Mouse (Mus musculus) lung, embryonic 16.5 days (tissue): ENCODE results near the gene Por. TPM values are rescaled to one million over a fixed set of nuclear protein-coding genes. Genes with fewer than 3 reads are reported as not detected.

Experiments
- ATAC-seq: fragments of 200-750 bp; cut with Nextera tagmentation; 2 replicates; pipeline ENCODE4 v1.8.0; 2017; ENCODE audit warnings: low read depth, mild to moderate bottlenecking, moderate library complexity
- H3K27ac ChIP-seq: fragments of 300-500 bp; sonication (generic); 2 replicates; pipeline ENCODE4 v1.5.1; 2014; ENCODE audit warnings: mild to moderate bottlenecking, control low read depth, low read length
- H3K27me3 ChIP-seq: fragments of 300-500 bp; sonication (generic); 2 replicates; pipeline ENCODE4 v1.6.1; 2014; ENCODE audit warnings: low read depth, low read length, mixed read lengths; ENCODE audit not compliant: control insufficient read depth, insufficient read depth
- H3K36me3 ChIP-seq: fragments of 300-500 bp; sonication (generic); 2 replicates; pipeline ENCODE4 v1.6.1; 2014; ENCODE audit warnings: low read length; ENCODE audit not compliant: control insufficient read depth, insufficient read depth
- H3K4me1 ChIP-seq: fragments of 300-500 bp; sonication (generic); replicated peaks from 2 replicates; pipeline ENCODE4 v1.6.1; 2014; ENCODE audit warnings: low read length, mixed read lengths; ENCODE audit not compliant: control insufficient read depth, insufficient read depth
- H3K4me2 ChIP-seq: fragments of 300-500 bp; sonication (generic); 2 replicates; pipeline ENCODE4 v1.6.1; 2014; ENCODE audit warnings: low read depth, low read length, control low read depth
- H3K4me3 ChIP-seq: fragments of 300-500 bp; sonication (generic); 2 replicates; pipeline ENCODE4 v1.5.1; 2014; ENCODE audit warnings: mild to moderate bottlenecking, low read length, control low read depth
- H3K9ac ChIP-seq: fragments of 300-500 bp; sonication (generic); 2 replicates; pipeline ENCODE4 v1.6.1; 2014; ENCODE audit warnings: low read length, control low read depth
- H3K9me3 ChIP-seq: fragments of 300-500 bp; sonication (generic); 2 replicates; pipeline ENCODE4 v1.6.1; 2016; ENCODE audit warnings: low read length; ENCODE audit not compliant: control insufficient read depth
- WGBS: fragments of 180-500 bp; shearing (Covaris S2); extraction: QIAGEN DNeasy Blood & Tissue Kit; methylation state at CpG from one replicate; pipeline ENCODE4 v1.1.7; 2014; 5-methylcytosine and 5-hydroxymethylcytosine counted together
- polyA plus RNA-seq: library from polyadenylated mRNA; unstranded; fragments of >200 nt; fragmentation: Nextera tagmentation; extraction: Ambion mirVana; gene quantifications from 2 replicates; pipeline ENCODE4 v1.2.1, GENCODE M21; 2015

Por gene
- polyA plus RNA-seq, 1 experiment from 2014 or later = 77.4 TPM

- ATAC-seq = no peak; the same call in 1 of the 2 replicates
- Histone ChIP-seq H3K27me3 (no peaks in the 10 kb centered on the region), H3K4me3 (no peak overlapping the region), H3K27ac (no peak overlapping the region), H3K9me3 (no peaks in the 10 kb centered on the region), H3K4me2 (no peak overlapping the region), H3K36me3 (peaks cover 25% of the 10 kb centered on the region), H3K9ac (no peak overlapping the region), H3K4me1 (no peaks in the 10 kb centered on the region)
- WGBS = 62% methylated on average over 7 of the region's 7 CpGs
These were observed 29.9 kb upstream of the Por start for GRCm38 (mm10) chr5:135639760-135640458.

- H3K4me3 ChIP-seq = no peak overlapping the region
- no peaks in the 10 kb centered on the region for H3K27me3 ChIP-seq
- H3K27ac ChIP-seq = no peak overlapping the region
- peaks cover 20% of the 10 kb centered on the region for H3K36me3 ChIP-seq
- H3K4me2 ChIP-seq = no peak overlapping the region
- no peaks in the 10 kb centered on the region for H3K4me1 ChIP-seq
- no peak overlapping the region for H3K9ac ChIP-seq
- 67% methylated on average over 6 of the region's 6 CpGs for WGBS
- no peak for ATAC-seq
- no peaks in the 10 kb centered on the region for H3K9me3 ChIP-seq
These were observed 29.4 kb upstream of the Por start for GRCm38 (mm10) chr5:135640459-135640789.

- H3K9ac ChIP-seq = no peak overlapping the region
- 95% methylated on average over 1 of the region's 1 CpGs for WGBS
- no peak overlapping the region for H3K27ac ChIP-seq
- H3K4me1 ChIP-seq = no peaks in the 10 kb centered on the region
- H3K4me2 ChIP-seq = no peak overlapping the region
- no peak overlapping the region for H3K4me3 ChIP-seq
- H3K27me3 ChIP-seq = no peaks in the 10 kb centered on the region
- ATAC-seq = no peak
- H3K36me3 ChIP-seq = peaks cover 15% of the 10 kb centered on the region
- H3K9me3 ChIP-seq = no peaks in the 10 kb centered on the region
These were observed 28.8 kb upstream of the Por start for GRCm38 (mm10) chr5:135641028-135641427.

- H3K4me1 ChIP-seq = no peaks in the 10 kb centered on the region
- H3K9me3 ChIP-seq = no peaks in the 10 kb centered on the region
- 79% methylated on average over 10 of the region's 10 CpGs for WGBS
- no peak overlapping the region for H3K4me2 ChIP-seq
- no peak overlapping the region for H3K27ac ChIP-seq
- no peak overlapping the region for H3K9ac ChIP-seq
- ATAC-seq = no peak
- peaks cover 11% of the 10 kb centered on the region for H3K36me3 ChIP-seq
- H3K4me3 ChIP-seq = no peak overlapping the region
- H3K27me3 ChIP-seq = no peaks in the 10 kb centered on the region
These were observed 26.9 kb upstream of the Por start for GRCm38 (mm10) chr5:135642686-135643551.

GRCm38 (mm10) chr5:135643552-135643842 lies 26.3 kb upstream of the Por start:
- Histone ChIP-seq H3K4me2 (no peak overlapping the region), H3K27ac (no peak overlapping the region), H3K27me3 (no peaks in the 10 kb centered on the region), H3K4me3 (no peak overlapping the region), H3K9me3 (no peaks in the 10 kb centered on the region), H3K36me3 (peaks cover 11% of the 10 kb centered on the region), H3K9ac (no peak overlapping the region), H3K4me1 (no peaks in the 10 kb centered on the region)
- no peak for ATAC-seq
- WGBS = 96% methylated on average over 1 of the region's 1 CpGs

GRCm38 (mm10) chr5:135643869-135644268 lies 26.0 kb upstream of the Por start:
- WGBS = 94% methylated on average over 8 of the region's 8 CpGs
- no peak overlapping the region for H3K4me2 ChIP-seq
- H3K36me3 ChIP-seq = peaks cover 11% of the 10 kb centered on the region
- H3K4me1 ChIP-seq = no peaks in the 10 kb centered on the region
- ATAC-seq = no peak
- no peak overlapping the region for H3K9ac ChIP-seq
- no peaks in the 10 kb centered on the region for H3K27me3 ChIP-seq
- no peak overlapping the region for H3K27ac ChIP-seq
- H3K4me3 ChIP-seq = no peak overlapping the region
- no peaks in the 10 kb centered on the region for H3K9me3 ChIP-seq

- WGBS = 71% methylated on average over 5 of the region's 5 CpGs
- Histone ChIP-seq H3K27ac (no peak overlapping the region), H3K27me3 (no peaks in the 10 kb centered on the region), H3K4me3 (no peak overlapping the region), H3K36me3 (peaks cover 11% of the 10 kb centered on the region), H3K4me1 (no peaks in the 10 kb centered on the region), H3K4me2 (no peak overlapping the region), H3K9ac (no peak overlapping the region), H3K9me3 (no peaks in the 10 kb centered on the region)
- ATAC-seq = no peak
These were observed 24.5 kb upstream of the Por start for GRCm38 (mm10) chr5:135645330-135645729.

- Histone ChIP-seq H3K4me3 (no peak overlapping the region), H3K36me3 (peaks cover 8% of the 10 kb centered on the region; the same call in 1 of the 2 replicates), H3K27ac (no peak overlapping the region), H3K27me3 (no peaks in the 10 kb centered on the region), H3K4me2 (no peak overlapping the region), H3K9ac (no peak overlapping the region), H3K4me1 (no peaks in the 10 kb centered on the region), H3K9me3 (no peaks in the 10 kb centered on the region)
- no peak for ATAC-seq
- 65% methylated on average over 6 of the region's 6 CpGs for WGBS
These were observed 23.8 kb upstream of the Por start for GRCm38 (mm10) chr5:135646038-135646437.

GRCm38 (mm10) chr5:135648461-135649308 lies 21.1 kb upstream of the Por start:
- no peak overlapping the region for H3K9ac ChIP-seq
- no peak for ATAC-seq
- 63% methylated on average over 9 of the region's 9 CpGs for WGBS
- no peaks in the 10 kb centered on the region for H3K4me1 ChIP-seq
- no peaks in the 10 kb centered on the region for H3K9me3 ChIP-seq
- no peak overlapping the region for H3K27ac ChIP-seq
- H3K4me2 ChIP-seq = no peak overlapping the region
- H3K36me3 ChIP-seq = 0 out of 2 replicates have a peak, but pooled peaks cover under 1% of the 10 kb centered on the region
- no peak overlapping the region for H3K4me3 ChIP-seq
- no peaks in the 10 kb centered on the region for H3K27me3 ChIP-seq
